Mouse (Mus musculus) midbrain, embryonic 10.5 days (tissue): Measurements from ENCODE around the gene Pnpla5. TPM values are rescaled to one million over a fixed set of nuclear protein-coding genes. Genes with fewer than 3 reads are reported as not detected.

ENCODE experiments used
- DNase-seq: peaks from one replicate; pipeline ENCODE4 v3.0.0-alpha.2; 2017; ENCODE audit warnings: low spot score
- H3K27ac ChIP-seq: fragments of 300-500 bp; sonication (generic); replicated peaks from 2 replicates; pipeline ENCODE4 v1.5.1; 2016; ENCODE audit warnings: mild to moderate bottlenecking
- H3K27me3 ChIP-seq: fragments of 300-500 bp; sonication (generic); 2 replicates; pipeline ENCODE4 v1.6.1; 2016; ENCODE audit warnings: low read depth, mild to moderate bottlenecking; ENCODE audit not compliant: poor library complexity, severe bottlenecking
- H3K36me3 ChIP-seq: fragments of 300-500 bp; sonication (generic); 2 replicates; pipeline ENCODE4 v1.6.1; 2016; ENCODE audit warnings: mild to moderate bottlenecking, moderate library complexity
- H3K4me1 ChIP-seq: fragments of 300-500 bp; sonication (generic); 2 replicates; pipeline ENCODE4 v1.6.1; 2016
- H3K4me3 ChIP-seq: fragments of 300-500 bp; sonication (generic); 2 replicates; pipeline ENCODE4 v1.5.1; 2016; ENCODE audit warnings: mild to moderate bottlenecking, moderate library complexity
- H3K9me3 ChIP-seq: fragments of 300-500 bp; sonication (generic); replicated peaks from 2 replicates; pipeline ENCODE4 v1.6.1; 2016; ENCODE audit warnings: mild to moderate bottlenecking
- WGBS: fragments of 180-500 bp; shearing (Covaris S2); methylation state at CpG from one replicate; pipeline ENCODE4 v1.1.7; 2016; 5-methylcytosine and 5-hydroxymethylcytosine counted together
- microRNA-seq: library from miRNA; unstranded; fragments of <30 nt; microRNA quantifications from one replicate; pipeline ENCODE4, GENCODE M21; 2017
- polyA plus RNA-seq: library from polyadenylated mRNA; unstranded; fragments of >200 nt; fragmentation: Nextera tagmentation; extraction: Ambion mirVana; gene quantifications from 2 replicates; pipeline ENCODE4 v1.2.1, GENCODE M21; 2016

Pnpla5 gene
- polyA plus RNA-seq, 1 experiment from 2014 or later, result not detected

- Histone ChIP-seq H3K4me1 (peaks cover 33% of the 10 kb centered on the region), H3K9me3 (no peaks in the 10 kb centered on the region), H3K27me3 (peaks cover 45% of the 10 kb centered on the region), H3K4me3 (no peak overlapping the region), H3K36me3 (no peaks in the 10 kb centered on the region), H3K27ac (no peak overlapping the region)
- WGBS, result 62% methylated on average over 17 of the region's 17 CpGs
- DNase-seq, result no peak
These were observed 45.8 kb downstream of the Pnpla5 start for GRCm38 (mm10) chr15:84077151-84077550.

GRCm38 (mm10) chr15:84074705-84075185, 48.2 kb downstream of the Pnpla5 start:
- H3K4me3 ChIP-seq, result peak overlapping the region; percentile 43
- peaks cover 38% of the 10 kb centered on the region for H3K4me1 ChIP-seq
- H3K36me3 ChIP-seq, result no peaks in the 10 kb centered on the region
- no peaks in the 10 kb centered on the region for H3K9me3 ChIP-seq
- peak overlapping the region; percentile 67 for H3K27ac ChIP-seq
- peak; percentile 54 for DNase-seq
- H3K27me3 ChIP-seq, result peaks cover 69% of the 10 kb centered on the region
- WGBS, result 14% methylated on average over 17 of the region's 17 CpGs

- peak; percentile 81 for DNase-seq
- peak overlapping the region; percentile 43 for H3K4me3 ChIP-seq
- H3K27me3 ChIP-seq, result peaks cover 76% of the 10 kb centered on the region
- peak overlapping the region; percentile 67 for H3K27ac ChIP-seq
- peaks cover 43% of the 10 kb centered on the region for H3K4me1 ChIP-seq
- 10% methylated on average over 15 of the region's 15 CpGs for WGBS
- H3K36me3 ChIP-seq, result no peaks in the 10 kb centered on the region
- H3K9me3 ChIP-seq, result no peaks in the 10 kb centered on the region
These were observed 48.9 kb downstream of the Pnpla5 start for GRCm38 (mm10) chr15:84073911-84074704.

GRCm38 (mm10) chr15:84073058-84073457, 49.9 kb downstream of the Pnpla5 start:
- Histone ChIP-seq H3K4me1 (peaks cover 49% of the 10 kb centered on the region), H3K4me3 (no peak overlapping the region), H3K9me3 (no peaks in the 10 kb centered on the region), H3K27me3 (peaks cover 86% of the 10 kb centered on the region), H3K27ac (no peak overlapping the region), H3K36me3 (no peaks in the 10 kb centered on the region)
- 19% methylated on average over 8 of the region's 8 CpGs for WGBS
- DNase-seq, result no peak

GRCm38 (mm10) chr15:84072226-84072625, 50.7 kb downstream of the Pnpla5 start:
- peaks cover 49% of the 10 kb centered on the region for H3K4me1 ChIP-seq
- no peak overlapping the region for H3K27ac ChIP-seq
- no peaks in the 10 kb centered on the region for H3K36me3 ChIP-seq

GRCm38 (mm10) chr15:84070116-84070676, 52.8 kb downstream of the Pnpla5 start:
- peak overlapping the region; percentile 23 for H3K4me3 ChIP-seq
- H3K36me3 ChIP-seq, result no peaks in the 10 kb centered on the region
- no peak overlapping the region for H3K27ac ChIP-seq
- 5% methylated on average over 13 of the region's 13 CpGs for WGBS
- DNase-seq, result no peak
- peaks cover 51% of the 10 kb centered on the region for H3K4me1 ChIP-seq
- peaks cover 6% of the 10 kb centered on the region for H3K9me3 ChIP-seq
- H3K27me3 ChIP-seq, result peaks cover 95% of the 10 kb centered on the region

More at GRCm38 (mm10) chr15:84072226-84072625, 50.7 kb downstream of the Pnpla5 start:
- peak; percentile 74 for DNase-seq
- WGBS, result 31% methylated on average over 7 of the region's 7 CpGs
- no peaks in the 10 kb centered on the region for H3K9me3 ChIP-seq
- H3K27me3 ChIP-seq, result peaks cover 95% of the 10 kb centered on the region
- no peak overlapping the region for H3K4me3 ChIP-seq

- Histone ChIP-seq H3K27ac (no peak overlapping the region), H3K36me3 (no peaks in the 10 kb centered on the region), H3K27me3 (peaks cover 95% of the 10 kb centered on the region), H3K4me3 (peak overlapping the region; percentile 23), H3K9me3 (peaks cover 6% of the 10 kb centered on the region), H3K4me1 (peaks cover 50% of the 10 kb centered on the region)
- no peak for DNase-seq
- WGBS, result 12% methylated on average over 16 of the region's 16 CpGs
These were observed 53.4 kb downstream of the Pnpla5 start for GRCm38 (mm10) chr15:84069455-84070050.

GRCm38 (mm10) chr15:84065701-84066100, 57.3 kb downstream of the Pnpla5 start:
- Histone ChIP-seq H3K27ac (no peak overlapping the region), H3K9me3 (peaks cover 6% of the 10 kb centered on the region), H3K27me3 (peaks cover 70% of the 10 kb centered on the region), H3K36me3 (no peaks in the 10 kb centered on the region), H3K4me1 (peaks cover 29% of the 10 kb centered on the region), H3K4me3 (no peak overlapping the region)
- DNase-seq, result no peak
- 67% methylated on average over 4 of the region's 4 CpGs for WGBS

- H3K27ac ChIP-seq, result peak within 1 kb of the TSS; percentile 49
- peak within 1 kb of the TSS; percentile 58 for H3K4me3 ChIP-seq
- WGBS, result 2% methylated on average over 29 of the region's 29 CpGs
- peaks cover 64% of the 10 kb centered on the region for H3K27me3 ChIP-seq
- H3K9me3 ChIP-seq, result peaks cover 6% of the 10 kb centered on the region
- peaks cover 25% of the 10 kb centered on the region for H3K4me1 ChIP-seq
- DNase-seq, result peak; percentile 71
- H3K36me3 ChIP-seq, result no peaks in the 10 kb centered on the region
These were observed 57.8 kb downstream of the Pnpla5 start, which contains the start of gene Efcab6 for GRCm38 (mm10) chr15:84065140-84065539. Gene Efcab6 (minus strand): TSS chr15:84065379.

Small RNAs within 50 kb of the gene (microRNA-seq; reads per million reads assigned to microRNA genes)
- gene Mir6392, result 1.5 reads per million

Other genes with a start within 250 kb of the Pnpla5 start
- 0.24 and 0.26 TPM in 2 replicates for gene Efcab6, start 57.8 kb downstream of the Pnpla5 start, polyA plus RNA-seq
- 11.2 and 14.3 TPM in 2 replicates for gene Sult4a1, start 17.4 kb downstream of the Pnpla5 start, polyA plus RNA-seq
- gene Pnpla3, start 44.7 kb upstream of the Pnpla5 start, polyA plus RNA-seq, result 2.2 and 3.1 TPM in 2 replicates
- 108 and 110 TPM in 2 replicates for gene Samm50, start 69.1 kb upstream of the Pnpla5 start, polyA plus RNA-seq
- gene Parvb, start 108.9 kb upstream of the Pnpla5 start, polyA plus RNA-seq, result 7.4 and 8.4 TPM in 2 replicates
- gene Parvg, start 200.9 kb upstream of the Pnpla5 start, polyA plus RNA-seq, result 0.89 and 1.0 TPM in 2 replicates